Mouse (Mus musculus) kidney, embryonic 15.5 days (tissue): Measurements from ENCODE around the gene Polr2e. TPM values are rescaled to one million over a fixed set of nuclear protein-coding genes. Genes with fewer than 3 reads are reported as not detected.

Experiments
- ATAC-seq: fragments of 200-750 bp; cut with Nextera tagmentation; replicated peaks from 2 replicates; pipeline ENCODE4 v1.8.0; 2017; ENCODE audit warnings: moderate TSS enrichment; ENCODE audit not compliant: low FRiP score
- H3K27ac ChIP-seq: fragments of 300-500 bp; sonication (generic); 2 replicates; pipeline ENCODE4 v1.5.1; 2015; ENCODE audit warnings: mild to moderate bottlenecking, inconsistent platforms
- H3K27me3 ChIP-seq: fragments of 300-500 bp; sonication (generic); 2 replicates; pipeline ENCODE4 v1.6.1; 2015; ENCODE audit warnings: inconsistent platforms
- H3K36me3 ChIP-seq: fragments of 300-500 bp; sonication (generic); 2 replicates; pipeline ENCODE4 v1.6.1; 2015; ENCODE audit warnings: inconsistent platforms
- H3K4me1 ChIP-seq: fragments of 300-500 bp; sonication (generic); 2 replicates; pipeline ENCODE4 v1.6.1; 2015; ENCODE audit warnings: inconsistent platforms
- H3K4me2 ChIP-seq: fragments of 300-500 bp; sonication (generic); 2 replicates; pipeline ENCODE4 v1.6.1; 2015; ENCODE audit warnings: moderate library complexity, mild to moderate bottlenecking, inconsistent platforms
- H3K4me3 ChIP-seq: fragments of 300-500 bp; sonication (generic); replicated peaks from 2 replicates; pipeline ENCODE4 v1.5.1; 2015; ENCODE audit warnings: mild to moderate bottlenecking, inconsistent platforms
- H3K9ac ChIP-seq: fragments of 300-500 bp; sonication (generic); 2 replicates; pipeline ENCODE4 v1.6.1; 2015; ENCODE audit warnings: mild to moderate bottlenecking, inconsistent platforms
- H3K9me3 ChIP-seq: fragments of 300-500 bp; sonication (generic); replicated peaks from 2 replicates; pipeline ENCODE4 v1.6.1; 2016; ENCODE audit warnings: inconsistent platforms
- WGBS: fragments of 180-500 bp; shearing (Covaris S2); methylation state at CpG from one replicate; pipeline ENCODE4 v1.1.7; 2015; ENCODE audit warnings: mixed read lengths; 5-methylcytosine and 5-hydroxymethylcytosine counted together
- polyA plus RNA-seq: library from polyadenylated mRNA; unstranded; fragments of >200 nt; fragmentation: Nextera tagmentation; extraction: Ambion mirVana; gene quantifications from 2 replicates; pipeline ENCODE4 v1.2.1, GENCODE M21; 2015

Gene Polr2e
- polyA plus RNA-seq, 1 experiment from 2014 or later = 243 TPM

GRCm38 (mm10) chr10:80072623-80073489 is 33.3 kb upstream of the Polr2e start:
- H3K36me3 ChIP-seq = peaks cover 9% of the 10 kb centered on the region; the same call in 1 of the 2 replicates
- H3K27ac ChIP-seq = no peak overlapping the region
- H3K4me1 ChIP-seq = peaks cover 53% of the 10 kb centered on the region
- H3K9ac ChIP-seq = peak overlapping the region; percentile 4; the same call in 1 of the 2 replicates
- H3K27me3 ChIP-seq = no peaks in the 10 kb centered on the region
- H3K4me2 ChIP-seq = no peak overlapping the region
- no peaks in the 10 kb centered on the region for H3K9me3 ChIP-seq
- H3K4me3 ChIP-seq = no peak overlapping the region
- no peak for ATAC-seq
- WGBS = 77% methylated on average over 20 of the region's 20 CpGs

GRCm38 (mm10) chr10:80071516-80071900 is 31.9 kb upstream of the Polr2e start:
- no peak overlapping the region for H3K9ac ChIP-seq
- H3K27me3 ChIP-seq = no peaks in the 10 kb centered on the region
- peaks cover 15% of the 10 kb centered on the region; the same call in 1 of the 2 replicates for H3K36me3 ChIP-seq
- WGBS = 66% methylated on average over 3 of the region's 3 CpGs
- peak overlapping the region; percentile 1; the same call in 1 of the 2 replicates for H3K4me2 ChIP-seq
- peaks cover 53% of the 10 kb centered on the region for H3K4me1 ChIP-seq
- no peak; the same call in 1 of the 2 replicates for ATAC-seq
- H3K9me3 ChIP-seq = no peaks in the 10 kb centered on the region
- H3K27ac ChIP-seq = peak overlapping the region; percentile 85
- no peak overlapping the region for H3K4me3 ChIP-seq

GRCm38 (mm10) chr10:80070837-80071515 is 31.4 kb upstream of the Polr2e start:
- Histone ChIP-seq H3K36me3 (peaks cover 18% of the 10 kb centered on the region), H3K4me2 (peak overlapping the region; percentile 1; the same call in 1 of the 2 replicates), H3K4me1 (peaks cover 51% of the 10 kb centered on the region), H3K27ac (peak overlapping the region; percentile 85), H3K9ac (no peak overlapping the region), H3K4me3 (no peak overlapping the region), H3K9me3 (no peaks in the 10 kb centered on the region), H3K27me3 (no peaks in the 10 kb centered on the region)
- ATAC-seq = peak; percentile 84
- WGBS = 46% methylated on average over 9 of the region's 9 CpGs

GRCm38 (mm10) chr10:80069948-80070450 is 30.4 kb upstream of the Polr2e start:
- 0 out of 2 replicates have a peak overlapping the region, but pooled peaks have one; percentile 85 for H3K27ac ChIP-seq
- no peaks in the 10 kb centered on the region for H3K9me3 ChIP-seq
- H3K36me3 ChIP-seq = peaks cover 25% of the 10 kb centered on the region
- WGBS = 93% methylated on average over 4 of the region's 4 CpGs
- H3K4me1 ChIP-seq = peaks cover 41% of the 10 kb centered on the region
- no peak overlapping the region for H3K4me3 ChIP-seq
- H3K27me3 ChIP-seq = no peaks in the 10 kb centered on the region
- no peak overlapping the region for H3K4me2 ChIP-seq
- H3K9ac ChIP-seq = no peak overlapping the region
- no peak for ATAC-seq

- Histone ChIP-seq H3K9ac (no peak overlapping the region), H3K4me3 (no peak overlapping the region), H3K27ac (no peak overlapping the region), H3K4me2 (no peak overlapping the region), H3K36me3 (peaks cover 31% of the 10 kb centered on the region), H3K9me3 (no peaks in the 10 kb centered on the region), H3K4me1 (peaks cover 36% of the 10 kb centered on the region), H3K27me3 (no peaks in the 10 kb centered on the region)
- 85% methylated on average over 7 of the region's 7 CpGs for WGBS
- no peak for ATAC-seq
These were observed 29.7 kb upstream of the Polr2e start for GRCm38 (mm10) chr10:80069251-80069650.

GRCm38 (mm10) chr10:80063877-80064650 is 24.5 kb upstream of the Polr2e start:
- H3K9me3 ChIP-seq = no peaks in the 10 kb centered on the region
- 73% methylated on average over 23 of the region's 23 CpGs for WGBS
- H3K36me3 ChIP-seq = peaks cover 77% of the 10 kb centered on the region
- H3K4me2 ChIP-seq = no peak overlapping the region
- H3K27me3 ChIP-seq = no peaks in the 10 kb centered on the region
- H3K4me3 ChIP-seq = no peak overlapping the region
- no peak for ATAC-seq
- H3K27ac ChIP-seq = no peak overlapping the region
- no peak overlapping the region for H3K9ac ChIP-seq
- H3K4me1 ChIP-seq = peaks cover 16% of the 10 kb centered on the region; the same call in 1 of the 2 replicates

- Histone ChIP-seq H3K27me3 (no peaks in the 10 kb centered on the region), H3K9ac (no peak overlapping the region), H3K27ac (no peak overlapping the region), H3K36me3 (peaks cover 82% of the 10 kb centered on the region), H3K4me2 (no peak overlapping the region), H3K9me3 (no peaks in the 10 kb centered on the region), H3K4me3 (no peak overlapping the region), H3K4me1 (peaks cover 16% of the 10 kb centered on the region; the same call in 1 of the 2 replicates)
- WGBS = 90% methylated on average over 5 of the region's 5 CpGs
- no peak for ATAC-seq
These were observed 23.5 kb upstream of the Polr2e start for GRCm38 (mm10) chr10:80063104-80063503.

GRCm38 (mm10) chr10:80057683-80058326 is 18.2 kb upstream of the Polr2e start:
- Histone ChIP-seq H3K36me3 (peaks cover 74% of the 10 kb centered on the region), H3K27ac (no peak overlapping the region), H3K4me1 (peaks cover 29% of the 10 kb centered on the region), H3K27me3 (no peaks in the 10 kb centered on the region), H3K4me3 (no peak overlapping the region), H3K9ac (no peak overlapping the region), H3K9me3 (no peaks in the 10 kb centered on the region), H3K4me2 (no peak overlapping the region)
- 83% methylated on average over 30 of the region's 30 CpGs for WGBS
- ATAC-seq = no peak

GRCm38 (mm10) chr10:80056976-80057682 is 17.5 kb upstream of the Polr2e start:
- 90% methylated on average over 27 of the region's 27 CpGs for WGBS
- Histone ChIP-seq H3K9ac (no peak overlapping the region), H3K9me3 (no peaks in the 10 kb centered on the region), H3K36me3 (peaks cover 68% of the 10 kb centered on the region), H3K4me1 (peaks cover 36% of the 10 kb centered on the region), H3K4me2 (no peak overlapping the region), H3K27ac (no peak overlapping the region), H3K4me3 (no peak overlapping the region), H3K27me3 (no peaks in the 10 kb centered on the region)
- no peak for ATAC-seq

GRCm38 (mm10) chr10:80056506-80056905 is 16.9 kb upstream of the Polr2e start:
- no peak for ATAC-seq
- H3K9ac ChIP-seq = no peak overlapping the region
- peaks cover 42% of the 10 kb centered on the region for H3K4me1 ChIP-seq
- no peaks in the 10 kb centered on the region for H3K9me3 ChIP-seq
- peaks cover 62% of the 10 kb centered on the region for H3K36me3 ChIP-seq
- H3K27me3 ChIP-seq = no peaks in the 10 kb centered on the region
- H3K4me2 ChIP-seq = no peak overlapping the region
- H3K27ac ChIP-seq = no peak overlapping the region
- no peak overlapping the region for H3K4me3 ChIP-seq
- 89% methylated on average over 4 of the region's 4 CpGs for WGBS

- no peak overlapping the region for H3K9ac ChIP-seq
- peaks cover 48% of the 10 kb centered on the region for H3K4me1 ChIP-seq
- H3K27me3 ChIP-seq = no peaks in the 10 kb centered on the region
- H3K27ac ChIP-seq = no peak overlapping the region
- H3K4me2 ChIP-seq = no peak overlapping the region
- ATAC-seq = no peak
- H3K4me3 ChIP-seq = no peak overlapping the region
- peaks cover 56% of the 10 kb centered on the region for H3K36me3 ChIP-seq
- 77% methylated on average over 10 of the region's 10 CpGs for WGBS
- no peaks in the 10 kb centered on the region for H3K9me3 ChIP-seq
These were observed 16.3 kb upstream of the Polr2e start for GRCm38 (mm10) chr10:80055891-80056290.
